Mouse (Mus musculus) stomach, postnatal 0 days (tissue): ENCODE measurements around the gene Nubp2.

Experiments
- CTCF ChIP-seq: IDR thresholded peaks from 2 replicates; pipeline ENCODE4 v1.5.1; 2016; ENCODE audit warnings: antibody characterized with exemption, low read depth, mild to moderate bottlenecking, moderate library complexity
- EP300 ChIP-seq: optimal IDR thresholded peaks from 2 replicates; pipeline ENCODE3; 2016; ENCODE audit warnings: antibody characterized with exemption

DNA sequence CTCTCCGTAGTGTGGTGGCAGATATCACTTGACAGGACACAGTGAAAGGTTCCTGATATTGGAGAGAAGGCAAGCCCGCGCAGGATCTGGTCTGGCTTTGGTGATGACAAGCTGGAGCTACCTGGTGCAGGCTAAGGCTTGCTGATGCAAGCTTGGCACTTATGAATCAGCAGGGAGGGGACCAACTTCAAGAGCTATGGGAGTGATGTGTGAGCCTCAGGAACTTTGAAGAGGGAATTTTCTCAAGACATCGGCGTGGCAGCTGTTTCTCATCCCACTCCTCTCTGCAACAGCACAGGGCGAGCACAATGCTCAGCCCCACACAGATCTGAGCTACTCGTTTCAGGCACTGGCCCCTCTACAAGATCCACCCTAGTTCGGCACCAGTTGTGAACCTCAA, 46.3 kb downstream of the Nubp2 start, which contains the start of gene Hagh:
- TF ChIP-seq CTCF (no peak), EP300 (no peak)
